Mouse (Mus musculus) CH12.LX (cell line): ENCODE measurements around the gene Rrad. TPM values are rescaled to one million over a fixed set of nuclear protein-coding genes. Genes with fewer than 3 reads are reported as not detected.

ENCODE experiments used
- DNase-seq: peaks from one replicate; pipeline ENCODE4 v3.0.0-alpha.2; 2013; ENCODE audit errors: extremely low read depth
- H3K27ac ChIP-seq: 2 replicates; pipeline ENCODE4 v1.5.1; 2012; ENCODE audit warnings: low read depth, mild to moderate bottlenecking, control low read depth, moderate library complexity; ENCODE audit not compliant: insufficient read depth
- H3K27me3 ChIP-seq: replicated peaks from 2 replicates; pipeline ENCODE3; 2012; ENCODE audit warnings: inconsistent platforms
- H3K36me3 ChIP-seq, 2 experiments: replicated peaks in 1 of 2; 2 replicates each; pipeline versions ENCODE3 to v1.6.1; 2012; ENCODE audit warnings: inconsistent platforms in 1 of 2, low read length in 1 of 2, mild to moderate bottlenecking in 1 of 2, mixed read lengths in 1 of 2, moderate library complexity in 1 of 2; ENCODE audit not compliant: control insufficient read depth in 1 of 2, insufficient read depth in 1 of 2
- H3K4me1 ChIP-seq, 2 experiments: 2 replicates each; pipeline ENCODE4 v1.6.1; 2012; ENCODE audit warnings: inconsistent platforms in 1 of 2, moderate library complexity in 1 of 2; ENCODE audit not compliant: insufficient read depth in 2 of 2, control insufficient read depth in 1 of 2
- H3K4me2 ChIP-seq: 2 replicates; pipeline ENCODE4 v1.6.1; 2012; ENCODE audit warnings: low read depth, mild to moderate bottlenecking, control low read depth; ENCODE audit not compliant: poor library complexity, insufficient read depth, severe bottlenecking
- H3K4me3 ChIP-seq, 3 experiments: fragments of 150-350 bp in 1 of 3; sonication (generic) in 1 of 3; replicated peaks in 1 of 3; 2 replicates each; pipeline versions ENCODE3 to v1.5.1; 2011 to 2012; ENCODE audit warnings: low read depth in 2 of 3, low read length in 2 of 3, mild to moderate bottlenecking in 2 of 3, moderate library complexity in 2 of 3, control low read depth in 1 of 3, improper control_type of control experiment in 1 of 3, inconsistent platforms in 1 of 3, mixed read lengths in 1 of 3; ENCODE audit not compliant: poor library complexity in 1 of 3
- H3K79me2 ChIP-seq: replicated peaks from 2 replicates; pipeline ENCODE4 v1.6.1; 2012; ENCODE audit warnings: mild to moderate bottlenecking, moderate library complexity; ENCODE audit not compliant: control insufficient read depth, poor library complexity, insufficient read depth, severe bottlenecking; ENCODE audit errors: extremely low read depth
- H3K9ac ChIP-seq: 2 replicates; pipeline ENCODE4 v1.6.1; 2012; ENCODE audit warnings: low read depth, mild to moderate bottlenecking, control low read depth, moderate library complexity; ENCODE audit not compliant: insufficient read depth
- H3K9me3 ChIP-seq: replicated peaks from 2 replicates; pipeline ENCODE3; 2012; ENCODE audit warnings: low read length, inconsistent platforms, mixed read lengths
- BHLHE40 ChIP-seq: IDR thresholded peaks from 2 replicates; pipeline ENCODE4 v1.6.1; 2011; ENCODE audit warnings: mild to moderate bottlenecking, low read depth, low read length, improper control_type of control experiment
- CHD1 ChIP-seq: IDR thresholded peaks from 2 replicates; pipeline ENCODE4 v1.6.1; 2012; ENCODE audit warnings: low read depth, low read length, improper control_type of control experiment, inconsistent platforms
- CHD2 ChIP-seq: IDR thresholded peaks from 2 replicates; pipeline ENCODE4 v1.6.1; 2011; ENCODE audit warnings: low read length, improper control_type of control experiment
- ELF1 ChIP-seq: IDR thresholded peaks from 2 replicates; pipeline ENCODE4 v1.6.1; 2014; ENCODE audit warnings: low read depth, mild to moderate bottlenecking, inconsistent platforms, low read length, improper control_type of control experiment
- EP300 ChIP-seq: IDR thresholded peaks from 2 replicates; pipeline ENCODE4 v1.6.1; 2011; ENCODE audit warnings: low read length, improper control_type of control experiment
- ETS1 ChIP-seq: conservative IDR thresholded peaks from 2 replicates; pipeline ENCODE4 v1.6.1; 2012; ENCODE audit warnings: low read depth, mild to moderate bottlenecking, inconsistent platforms, low read length, improper control_type of control experiment, moderate library complexity
- GABPA ChIP-seq: IDR thresholded peaks from 2 replicates; pipeline ENCODE4 v1.6.1; 2012; ENCODE audit warnings: low read depth, low read length, improper control_type of control experiment, inconsistent platforms; ENCODE audit not compliant: insufficient replicate concordance
- IRF4 ChIP-seq: IDR thresholded peaks from 2 replicates; pipeline ENCODE4 v1.6.1; 2014; ENCODE audit warnings: low read depth, mild to moderate bottlenecking, inconsistent platforms, low read length, improper control_type of control experiment
- JUN ChIP-seq: IDR thresholded peaks from 2 replicates; pipeline ENCODE4 v1.6.1; 2011; ENCODE audit warnings: low read depth, mild to moderate bottlenecking, low read length, improper control_type of control experiment, moderate library complexity; ENCODE audit not compliant: insufficient read depth
- KAT2A ChIP-seq: IDR thresholded peaks from 2 replicates; pipeline ENCODE4 v1.6.1; 2012; ENCODE audit warnings: low read length, improper control_type of control experiment, inconsistent platforms; ENCODE audit not compliant: insufficient replicate concordance
- MAFK ChIP-seq: IDR thresholded peaks from 2 replicates; pipeline ENCODE4 v1.6.1; 2011; ENCODE audit warnings: low read length, improper control_type of control experiment; ENCODE audit not compliant: insufficient replicate concordance
- MEF2A ChIP-seq: IDR thresholded peaks from 2 replicates; pipeline ENCODE4 v1.6.1; 2014; ENCODE audit warnings: low read depth, mild to moderate bottlenecking, inconsistent platforms, low read length, improper control_type of control experiment, borderline replicate concordance
- MXI1 ChIP-seq: IDR thresholded peaks from 2 replicates; pipeline ENCODE4 v1.6.1; 2011; ENCODE audit warnings: mild to moderate bottlenecking, low read depth, low read length, improper control_type of control experiment
- MYC ChIP-seq: IDR thresholded peaks from 2 replicates; pipeline ENCODE4 v1.6.1; 2011; ENCODE audit warnings: low read depth, mild to moderate bottlenecking, improper control_type of control experiment, low read length
- NRF1 ChIP-seq: IDR thresholded peaks from 2 replicates; pipeline ENCODE4 v1.6.1; 2014; ENCODE audit warnings: low read depth, mild to moderate bottlenecking, inconsistent platforms, low read length, improper control_type of control experiment, moderate library complexity
- PAX5 ChIP-seq: IDR thresholded peaks from 2 replicates; pipeline ENCODE4 v1.6.1; 2012; ENCODE audit warnings: low read length, inconsistent platforms, mixed read lengths
- POLR2AphosphoS2 ChIP-seq: IDR thresholded peaks from 2 replicates; pipeline ENCODE4 v1.6.1; 2011; ENCODE audit warnings: low read depth, low read length, improper control_type of control experiment
- RAD21 ChIP-seq: IDR thresholded peaks from 2 replicates; pipeline ENCODE4 v1.6.1; 2011; ENCODE audit warnings: low read depth, mild to moderate bottlenecking, low read length, improper control_type of control experiment, moderate library complexity
- RCOR1 ChIP-seq: conservative IDR thresholded peaks from 2 replicates; pipeline ENCODE4 v1.6.1; 2012; ENCODE audit warnings: low read depth, mild to moderate bottlenecking, inconsistent platforms, low read length, improper control_type of control experiment
- SIN3A ChIP-seq: IDR thresholded peaks from 2 replicates; pipeline ENCODE4 v1.6.1; 2012; ENCODE audit warnings: low read length, improper control_type of control experiment, inconsistent platforms
- SMC3 ChIP-seq: IDR thresholded peaks from 2 replicates; pipeline ENCODE4 v1.6.1; 2011; ENCODE audit warnings: low read depth, low read length, improper control_type of control experiment
- TBP ChIP-seq: conservative IDR thresholded peaks from 2 replicates; pipeline ENCODE4 v1.6.1; 2011; ENCODE audit warnings: low read depth, low read length, improper control_type of control experiment
- UBTF ChIP-seq: IDR thresholded peaks from 2 replicates; pipeline ENCODE4 v1.6.1; 2012; ENCODE audit warnings: low read depth, mild to moderate bottlenecking, inconsistent platforms, low read length, improper control_type of control experiment, moderate library complexity
- USF2 ChIP-seq: conservative IDR thresholded peaks from 2 replicates; pipeline ENCODE4 v1.6.1; 2011; ENCODE audit warnings: low read depth, low read length, improper control_type of control experiment
- ZMIZ1 ChIP-seq: IDR thresholded peaks from 2 replicates; pipeline ENCODE4 v1.6.1; 2012; ENCODE audit warnings: low read depth, mild to moderate bottlenecking, inconsistent platforms, low read length, improper control_type of control experiment
- dilution Hi-C: fragments of 300-500 bp; cut with MboI; formaldehyde crosslinking; loops from 2 replicates; pipeline ENCODE4 v1.14.3; 2020; ENCODE audit warnings: low sequenced_read_pairs; ENCODE audit not compliant: extremely low pct_unique_long_range_greater_than_20kb, extremely low pct_ligation_motif_present
- in situ Hi-C: fragments of 300-500 bp; cut with MboI; formaldehyde crosslinking; loops from 3 replicates; pipeline ENCODE4 v1.14.3; 2019; ENCODE audit warnings: low sequenced_read_pairs, low pct_ligation_motif_present, low pct_unique_long_range_greater_than_20kb, mixed read lengths
- polyA plus RNA-seq: library from polyadenylated mRNA; unstranded; fragments of >175 nt; gene quantifications from 2 replicates; pipeline ENCODE4 v1.2.1, GENCODE M21; 2012; ENCODE audit warnings: low read depth; ENCODE audit not compliant: insufficient read length
- total RNA-seq, 2 experiments: library from RNA; depleted of rRNA; stranded (reverse); fragments of 300-350 nt in 1 of 2; fragments of >200 nt in 1 of 2; gene quantifications; 2 replicates each; pipeline ENCODE4 v1.2.3; 2012 to 2014

Rrad gene
- total and polyA plus RNA-seq, 3 experiments: 30.9 to 32.3 (median 31.7) TPM

DNA sequence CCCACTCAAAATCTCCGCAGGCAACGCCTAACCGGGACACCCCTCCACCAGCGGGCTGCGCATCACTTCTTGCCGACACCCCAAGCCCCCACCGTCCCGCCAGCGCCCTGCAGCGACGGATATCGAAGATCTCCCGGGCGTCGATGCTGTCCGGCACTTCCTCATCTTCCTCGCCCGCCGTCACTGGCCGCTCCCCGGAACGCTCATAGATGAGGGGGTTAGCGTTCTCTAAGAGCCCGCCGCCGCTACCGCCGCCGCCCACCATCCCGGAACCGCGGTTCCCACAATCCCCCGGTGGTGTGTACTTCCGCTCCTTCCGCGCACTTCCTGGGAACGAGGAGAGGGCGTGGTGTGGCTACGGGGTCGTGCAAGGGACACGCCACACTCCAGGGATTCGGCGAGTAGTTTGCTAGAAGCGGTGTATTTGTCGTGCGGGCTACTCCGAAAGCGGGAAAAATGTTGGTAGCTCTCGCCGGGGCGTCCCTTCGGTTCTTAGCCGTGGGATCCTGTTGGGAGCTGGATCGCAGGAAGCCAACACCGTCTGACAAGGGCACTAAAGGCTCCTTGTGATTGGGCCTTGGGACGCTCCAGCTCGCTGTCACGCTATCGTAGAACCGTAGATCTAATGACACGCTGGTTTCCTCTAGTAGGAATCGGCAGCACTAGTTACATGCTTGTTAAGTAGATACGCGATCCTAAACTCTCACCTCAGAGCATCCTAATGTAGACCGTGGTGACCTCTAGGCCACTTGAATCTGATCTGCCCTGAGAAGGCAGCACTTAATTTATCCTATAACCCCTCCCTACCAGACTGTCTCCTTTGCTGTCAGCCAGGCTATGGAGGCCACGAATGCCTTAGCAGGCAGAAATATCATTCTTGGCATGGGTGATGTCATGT is 10.5 kb upstream of the Rrad start, which contains the start of gene Ciao2b (continued):
- TF ChIP-seq JUN: no peak

DNA sequence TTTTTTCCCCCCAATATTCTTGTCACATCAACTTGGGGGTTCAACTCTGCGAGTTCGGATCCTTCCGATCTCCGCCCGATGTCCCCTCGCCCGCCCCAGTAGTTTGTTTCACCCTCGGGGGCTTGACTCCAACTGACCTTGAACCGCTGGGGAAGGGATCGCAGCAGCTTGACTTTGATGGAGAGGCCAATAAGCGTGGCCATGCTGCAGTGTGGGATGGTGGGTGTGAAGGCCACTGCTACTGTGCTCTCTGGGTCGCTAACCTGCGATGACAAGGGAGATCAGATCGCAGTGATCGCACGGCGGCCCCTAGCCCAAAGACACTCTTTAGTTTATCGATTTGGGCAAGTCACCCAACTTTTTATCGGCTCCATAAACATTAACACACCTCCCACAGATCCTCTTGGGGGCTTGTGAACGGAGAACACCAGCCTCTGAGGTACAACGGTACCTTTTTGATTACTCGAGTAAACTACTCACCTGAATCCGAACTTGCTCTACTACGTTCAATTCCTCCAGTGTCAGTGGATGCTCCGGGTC is 9.8 kb upstream of the Rrad start:
- Histone ChIP-seq H3K9ac (peak overlapping the region; percentile 92), H3K79me2 (peaks cover 13% of the 10 kb centered on the region), H3K27me3 (no peaks in the 10 kb centered on the region), H3K4me2 (peak overlapping the region; percentile 30), H3K9me3 (no peaks in the 10 kb centered on the region), H3K4me1 (peaks cover 10 to 37% of the 10 kb centered on the region in 2 experiments), H3K36me3 (peaks cover 11 to 41% of the 10 kb centered on the region in 2 experiments), H3K27ac (no peak overlapping the region), H3K4me3 (peak overlapping the region; percentile 84 to 91 (median 85))
- no peak for TF ChIP-seq MXI1
- no peak for TF ChIP-seq MAFK
- TF ChIP-seq SIN3A: no peak
- no peak for TF ChIP-seq TBP
- TF ChIP-seq RAD21: no peak
- no peak for TF ChIP-seq ETS1
- no peak for TF ChIP-seq GABPA
- TF ChIP-seq BHLHE40: no peak
- TF ChIP-seq ELF1: no peak
- no peak for TF ChIP-seq PAX5
- TF ChIP-seq POLR2AphosphoS2: no peak
- dilution Hi-C loops (no loop called here), in situ Hi-C loops (loop anchor here (5.0 kb wide), 1 partner anchor 34 kb away; no protein-coding TSS in a partner anchor)
- DNase-seq: no peak

DNA sequence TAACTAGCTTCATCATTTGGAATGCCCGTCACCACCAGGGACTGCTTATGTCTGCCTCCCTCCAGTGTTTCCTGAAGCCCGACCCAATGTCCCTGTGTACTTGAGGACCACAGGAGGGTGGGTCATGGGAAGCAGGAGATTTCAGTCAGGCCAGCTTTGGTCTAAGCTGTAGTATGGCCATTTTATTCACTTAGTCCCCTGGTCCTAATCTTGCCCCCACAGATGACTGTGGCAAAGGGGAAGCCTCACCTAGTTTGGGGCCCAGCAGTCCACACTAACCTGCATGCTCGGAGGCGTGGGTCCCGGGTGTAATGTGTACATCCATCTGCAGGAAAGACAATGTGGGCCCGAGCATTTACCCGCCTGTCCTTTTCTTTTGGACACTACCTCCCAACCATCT is 9.1 kb upstream of the Rrad start:
- Histone ChIP-seq H3K36me3 (peaks cover 15 to 48% of the 10 kb centered on the region in 2 experiments), H3K4me3 (peak overlapping the region in 1 of 3 experiments; percentile 85), H3K4me2 (peak overlapping the region; percentile 30; the same call in 1 of the 2 replicates), H3K79me2 (peaks cover 13% of the 10 kb centered on the region), H3K9me3 (no peaks in the 10 kb centered on the region), H3K4me1 (peaks cover 10 to 37% of the 10 kb centered on the region in 2 experiments), H3K27me3 (no peaks in the 10 kb centered on the region), H3K9ac (peak overlapping the region; percentile 92; the same call in 1 of the 2 replicates), H3K27ac (no peak overlapping the region)
- no peak for TF ChIP-seq TBP
- TF ChIP-seq USF2: no peak
- TF ChIP-seq MEF2A: no peak
- no peak for TF ChIP-seq PAX5
- TF ChIP-seq CHD1: no peak
- no peak for TF ChIP-seq IRF4
- no peak for TF ChIP-seq RCOR1
- no peak for TF ChIP-seq EP300
- no peak for TF ChIP-seq NRF1
- no peak for TF ChIP-seq ZMIZ1
- TF ChIP-seq UBTF: no peak
- no peak for TF ChIP-seq MYC
- no peak for TF ChIP-seq CHD2
- no peak for TF ChIP-seq MXI1
- no peak for TF ChIP-seq KAT2A
- no peak for TF ChIP-seq SMC3
- TF ChIP-seq JUN: no peak
- no peak for DNase-seq
- in situ Hi-C loops: loop anchor here (5.0 kb wide), 1 partner anchor 33 kb away; no protein-coding TSS in a partner anchor
- dilution Hi-C loops: no loop called here
